Mouse (Mus musculus) retina, postnatal 7 days (tissue): ENCODE measurements at regions not wholly inside any gene's neighbourhood (a gene's known extent, or its start where the extent isn't known, plus 50 kb on each side); places are given as distances from the start of the nearest gene placed in this dataset.
A peak's percentile ranks its signal among the peaks of the same experiment; 100 is the strongest.

Source experiments
- DNase-seq: peaks from one replicate; pipeline ENCODE4 v3.0.0-alpha.2; 2012; ENCODE audit warnings: low read depth, low spot score

DNA sequence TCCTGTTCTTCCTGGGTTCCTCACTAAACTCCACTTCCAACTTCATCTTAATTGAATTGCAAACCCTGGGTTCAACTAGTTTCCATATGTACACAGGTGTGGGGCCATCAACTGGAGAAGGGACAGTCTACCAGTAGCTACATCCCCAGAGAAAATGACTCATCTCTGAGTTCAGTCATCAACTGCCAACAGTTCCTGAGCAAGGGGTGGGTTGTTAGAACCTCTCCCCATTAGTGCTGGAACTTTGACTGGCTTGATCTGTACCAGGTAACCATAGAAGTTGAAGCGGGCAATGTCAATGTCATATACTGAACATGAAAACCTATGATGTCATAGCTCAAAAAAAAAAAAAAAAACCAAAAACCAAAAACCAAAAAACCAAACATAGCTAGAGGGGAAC lies 69.8 kb downstream of the Gm21750 start:
- no peak for DNase-seq

- DNase-seq, result no peak
Observed at GRCm38 (mm10) chr14:73732161-73732560, 71.1 kb downstream of the Gm21750 start.

DNA sequence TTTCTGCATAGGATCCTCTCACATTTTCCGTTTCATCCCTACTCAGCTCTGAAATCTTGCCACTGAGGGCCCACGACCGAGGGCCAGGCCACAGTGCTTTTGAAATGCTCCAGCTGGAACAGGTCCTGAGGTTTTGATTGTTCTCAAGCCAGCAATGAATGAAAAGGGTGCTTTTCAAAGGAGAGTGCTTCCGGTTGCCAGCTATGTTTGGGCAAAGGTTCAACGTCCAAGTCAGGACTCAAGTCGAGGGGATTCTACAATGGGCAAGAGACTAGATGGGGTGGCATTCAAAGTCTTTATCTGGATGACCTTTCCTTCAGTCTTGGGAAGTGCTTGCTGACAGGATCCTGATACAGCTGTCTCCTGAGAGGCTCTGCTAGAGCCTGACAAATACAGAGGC lies 89.8 kb downstream of the Gm21750 start:
- DNase-seq, result no peak

DNA sequence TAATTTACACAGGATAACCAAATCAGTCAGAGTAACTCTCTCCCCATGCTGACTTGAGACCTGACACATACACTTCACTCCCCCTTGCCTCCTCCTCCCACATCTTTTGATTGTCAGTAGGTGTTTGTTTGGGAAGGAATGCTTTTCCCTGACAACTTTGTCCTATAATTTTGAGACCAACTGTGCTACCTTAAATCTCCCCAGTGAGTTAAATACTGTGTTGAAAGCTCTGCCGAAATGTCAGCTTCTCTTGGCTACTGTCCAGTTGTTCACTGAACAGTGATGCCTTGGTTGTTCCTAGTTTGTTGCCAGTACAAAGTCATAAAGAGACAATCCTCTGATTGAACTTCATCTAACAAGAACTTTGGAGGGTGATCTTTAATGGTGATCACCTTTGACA lies 99.0 kb downstream of the Gm21750 start:
- DNase-seq, result no peak

GRCm38 (mm10) chr14:73772964-73773363 lies 111.9 kb downstream of the Gm21750 start:
- no peak for DNase-seq

DNA sequence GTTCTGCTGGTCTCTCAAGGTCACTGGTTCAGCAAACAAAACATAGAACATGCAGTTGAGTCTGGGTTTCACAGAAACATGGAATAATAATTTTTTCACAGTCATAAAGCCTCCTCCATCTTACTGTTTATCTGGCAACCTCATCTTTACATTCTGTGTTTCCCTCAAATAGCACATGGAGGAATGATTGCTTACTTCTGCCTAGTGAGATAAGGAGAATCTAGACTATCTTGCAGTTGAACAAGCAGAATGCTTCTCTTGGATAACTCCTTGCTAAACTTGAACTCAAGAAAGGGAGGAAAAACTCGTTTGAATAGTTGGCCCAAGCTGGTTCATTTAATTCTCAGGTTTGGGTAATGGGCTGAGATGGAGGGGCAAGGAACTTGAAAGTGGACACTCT lies 112.8 kb downstream of the Gm21750 start:
- DNase-seq, result no peak

DNA sequence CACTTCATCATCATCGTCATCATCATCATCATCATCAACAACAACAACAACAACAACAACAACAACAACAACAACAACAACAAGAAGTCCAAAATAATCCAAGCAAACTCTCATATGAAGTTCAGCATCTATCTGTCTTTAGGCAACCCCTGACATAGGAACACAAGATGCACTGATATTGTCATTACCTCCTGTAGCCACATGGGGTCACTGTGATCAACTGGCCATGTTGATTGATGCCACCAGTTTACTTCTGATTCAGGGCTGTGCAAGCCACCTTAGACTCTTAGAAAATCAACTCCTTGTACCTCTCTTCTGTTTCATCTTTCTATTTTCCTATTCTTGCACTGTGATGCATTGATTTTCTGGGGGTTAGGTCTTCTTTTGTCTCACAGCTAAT lies 115.0 kb downstream of the Gm21750 start:
- DNase-seq, result peak; percentile 21

GRCm38 (mm10) chr14:73807169-73807568 lies 146.1 kb downstream of the Gm21750 start:
- DNase-seq, result no peak

- DNase-seq, result no peak
Observed at GRCm38 (mm10) chr14:73838890-73839289, 177.9 kb downstream of the Gm21750 start.

- no peak for DNase-seq
Observed at GRCm38 (mm10) chr14:73861782-73862181, 200.8 kb downstream of the Gm21750 start.

DNA sequence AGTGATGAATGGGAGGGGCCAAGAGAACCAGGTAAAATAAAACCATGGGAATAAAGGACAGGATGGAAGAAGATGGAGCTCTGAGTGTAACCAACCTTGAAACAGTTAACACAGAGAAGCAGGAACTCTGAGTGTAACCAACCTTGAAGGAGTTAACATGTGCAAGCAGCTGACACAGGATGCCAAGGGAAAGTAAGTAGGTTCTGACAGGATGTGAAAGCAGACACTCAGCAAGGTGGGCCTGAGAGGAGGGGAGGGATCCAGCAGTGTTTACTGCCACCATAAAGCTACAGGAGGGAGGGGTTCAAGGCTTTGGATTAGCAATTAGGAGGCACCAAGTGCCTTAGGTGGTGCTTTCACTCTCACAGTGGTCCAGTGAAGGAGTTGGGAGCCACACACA lies 213.3 kb downstream of the Gm21750 start:
- DNase-seq, result no peak

DNA sequence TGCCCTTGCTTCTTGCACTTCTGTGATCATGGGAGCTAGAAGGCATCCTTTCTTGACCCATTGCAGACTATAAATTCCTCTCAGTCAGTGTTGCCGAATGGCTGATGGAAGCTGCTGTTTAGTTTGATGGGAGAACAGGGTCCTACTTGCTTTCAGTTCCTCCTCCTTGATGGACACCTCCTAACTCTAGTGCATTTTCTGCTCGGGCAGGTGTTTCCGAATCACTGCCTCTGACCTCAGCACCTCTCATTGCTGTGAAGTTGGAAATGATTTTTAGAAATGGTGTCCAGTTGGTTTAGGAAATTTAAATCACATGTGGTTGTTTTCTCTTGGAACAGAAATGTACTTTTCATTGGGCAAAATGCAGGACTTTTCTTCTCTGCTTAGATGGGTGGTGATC lies 214.9 kb downstream of the Gm21750 start:
- DNase-seq, result no peak

GRCm38 (mm10) chr14:73878267-73878666 lies 217.2 kb downstream of the Gm21750 start:
- DNase-seq, result no peak

DNA sequence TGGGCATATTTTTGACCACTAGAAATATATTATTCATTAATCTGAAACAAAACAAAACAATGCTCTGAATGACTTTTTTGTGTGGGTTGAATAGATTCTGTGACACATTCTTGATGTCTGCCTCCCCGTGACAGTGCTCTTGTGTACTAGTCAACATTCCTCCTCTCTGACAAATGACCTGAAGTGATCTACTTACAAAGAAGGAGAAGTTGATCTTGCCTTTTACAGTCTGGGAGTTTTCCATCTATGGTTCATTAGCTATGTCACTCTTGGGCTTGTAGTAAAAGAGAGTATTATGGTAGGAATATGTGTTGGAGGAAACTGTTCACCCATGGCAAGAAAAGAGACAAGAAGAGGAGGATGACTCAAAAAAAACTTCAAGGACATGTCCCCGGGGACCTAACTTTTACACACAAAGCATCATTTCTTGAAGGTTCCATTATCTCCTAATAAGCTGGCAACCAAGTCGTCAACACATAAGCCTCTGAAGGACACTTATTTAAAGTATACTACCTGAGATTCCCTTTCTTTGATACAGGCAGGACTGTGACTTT lies 217.9 kb downstream of the Gm21750 start:
- DNase-seq, result no peak

GRCm38 (mm10) chr14:73891451-73891850 lies 230.4 kb downstream of the Gm21750 start:
- no peak for DNase-seq

- DNase-seq, result no peak
Observed at GRCm38 (mm10) chr14:73894844-73895243, 233.8 kb downstream of the Gm21750 start.

- no peak for DNase-seq
Observed at GRCm38 (mm10) chr14:73895266-73895665, 234.2 kb downstream of the Gm21750 start.

DNA sequence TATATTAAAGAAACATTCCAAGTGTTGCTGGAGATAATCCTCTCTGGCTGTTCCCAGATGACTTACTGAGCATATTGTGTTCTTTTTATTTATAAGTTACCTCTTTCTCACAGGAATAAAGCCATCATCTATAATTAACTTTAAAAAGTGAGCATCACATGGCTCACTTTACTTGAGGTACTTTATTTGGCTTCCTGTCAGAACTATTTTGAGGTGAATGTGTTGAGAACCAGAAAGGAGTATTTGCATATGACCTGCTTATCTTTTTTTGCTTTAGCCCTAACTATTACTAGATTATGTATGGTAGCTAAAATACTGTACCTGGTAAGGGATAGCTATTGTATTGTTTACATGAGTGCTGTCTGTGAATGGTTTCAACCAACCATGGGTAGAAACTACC lies 238.1 kb downstream of the Gm21750 start:
- no peak for DNase-seq

GRCm38 (mm10) chr14:73902085-73902713 lies 241.2 kb downstream of the Gm21750 start:
- no peak for DNase-seq

GRCm38 (mm10) chr14:73913756-73914448 lies 252.9 kb downstream of the Gm21750 start:
- no peak for DNase-seq

DNA sequence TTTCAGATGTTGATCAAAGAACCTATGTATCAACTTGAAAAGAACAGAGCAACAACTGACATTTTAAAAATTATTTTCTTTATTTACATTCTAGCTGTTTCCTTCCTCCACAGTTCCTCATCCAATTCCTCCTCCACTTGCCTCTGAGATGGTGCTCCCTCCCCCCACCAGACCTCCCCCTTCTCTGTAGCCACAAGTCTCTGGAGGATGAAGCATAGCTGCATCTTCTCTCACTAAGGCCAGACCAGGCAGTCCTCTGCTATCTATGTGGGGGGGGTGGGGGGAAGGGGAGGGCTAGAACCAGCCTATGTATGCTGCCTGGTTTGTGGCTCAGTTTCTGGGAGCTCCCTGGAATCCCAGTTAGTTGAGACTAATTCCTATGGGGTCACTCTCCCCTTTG lies 255.0 kb downstream of the Gm21750 start:
- DNase-seq, result no peak

DNA sequence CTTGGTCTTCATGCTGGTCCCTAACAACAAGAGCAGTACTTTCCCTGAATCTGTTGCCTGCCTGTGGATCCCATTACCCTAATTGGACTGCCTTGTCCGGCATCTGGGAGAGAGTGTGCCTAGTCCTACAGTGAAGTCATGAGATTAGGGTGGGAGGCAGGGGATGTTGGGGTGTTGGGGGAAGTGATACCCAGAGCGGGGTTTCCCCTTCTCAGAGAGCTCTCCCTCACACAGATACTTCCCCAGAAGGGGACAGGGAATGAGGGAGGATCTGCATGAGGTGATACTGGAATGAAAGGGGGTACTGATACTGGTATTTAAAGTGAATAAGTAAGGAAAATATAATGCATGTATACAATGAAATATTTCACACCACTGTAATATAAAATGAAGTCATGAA lies 270.1 kb downstream of the Gm21750 start:
- no peak for DNase-seq

DNA sequence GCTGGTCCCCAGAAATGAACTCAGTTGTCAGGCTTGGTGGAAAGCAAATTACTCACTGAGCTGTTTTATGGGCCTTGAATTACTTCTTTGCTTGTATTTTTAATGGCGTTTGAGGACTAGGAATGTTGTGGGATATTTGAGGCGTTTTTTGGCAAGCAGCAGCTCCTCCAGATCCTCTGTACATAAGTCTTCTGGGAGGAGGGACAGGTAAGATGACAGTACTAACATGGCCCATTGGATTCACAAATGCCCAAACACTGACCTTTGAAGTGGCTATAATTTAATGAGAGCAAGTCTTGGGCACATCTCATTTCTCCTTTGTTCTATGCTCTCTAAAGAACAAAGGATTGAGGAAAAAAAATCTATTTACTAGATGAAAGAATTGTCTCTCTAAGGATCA lies 286.3 kb downstream of the Gm21750 start:
- DNase-seq, result no peak
